Mouse (Mus musculus) heart, embryonic 15.5 days (tissue): ENCODE data around the gene Olfr1387. TPM values are rescaled to one million over a fixed set of nuclear protein-coding genes. Genes with fewer than 3 reads are reported as not detected.

Experiments used
- polyA plus RNA-seq: library from polyadenylated mRNA; unstranded; fragments of >200 nt; fragmentation: Nextera tagmentation; extraction: Ambion mirVana; gene quantifications from 2 replicates; pipeline ENCODE4 v1.2.1, GENCODE M21; 2015

Olfr1387 gene
- polyA plus RNA-seq, 1 experiment from 2014 or later, result not detected

Other genes with a start within 250 kb of the Olfr1387 start
- gene Mgat1, start 211.2 kb upstream of the Olfr1387 start, polyA plus RNA-seq, result 41.7 and 54.8 TPM in 2 replicates
- gene Olfr1393, start 177.0 kb upstream of the Olfr1387 start, polyA plus RNA-seq, result 0.09 TPM in 1 of 2 replicates, not detected in the other
- not detected in 2 replicates for gene Olfr1392, start 170.1 kb upstream of the Olfr1387 start, polyA plus RNA-seq
- gene Olfr10, start 150.6 kb upstream of the Olfr1387 start, polyA plus RNA-seq, result not detected in 2 replicates
- gene Olfr1391, start 132.6 kb upstream of the Olfr1387 start, polyA plus RNA-seq, result not detected in 2 replicates
- gene Olfr1390, start 120.2 kb upstream of the Olfr1387 start, polyA plus RNA-seq, result not detected in 2 replicates
- gene Olfr1389, start 32.3 kb upstream of the Olfr1387 start, polyA plus RNA-seq, result not detected in 2 replicates
- 0.06 TPM in 1 of 2 replicates, not detected in the other for gene Olfr1388, start 18.7 kb upstream of the Olfr1387 start, polyA plus RNA-seq
- not detected in 2 replicates for gene Olfr1386, start 9.7 kb downstream of the Olfr1387 start, polyA plus RNA-seq
- not detected in 2 replicates for gene Olfr1385, start 33.7 kb downstream of the Olfr1387 start, polyA plus RNA-seq
- not detected in 2 replicates for gene Olfr1384, start 51.4 kb downstream of the Olfr1387 start, polyA plus RNA-seq
- gene Olfr1383, start 64.3 kb downstream of the Olfr1387 start, polyA plus RNA-seq, result not detected in 2 replicates
- not detected in 2 replicates for gene Olfr1382, start 72.9 kb downstream of the Olfr1387 start, polyA plus RNA-seq
- not detected in 2 replicates for gene Olfr1381, start 88.1 kb downstream of the Olfr1387 start, polyA plus RNA-seq
- gene Olfr1380, start 101.5 kb downstream of the Olfr1387 start, polyA plus RNA-seq, result not detected in 2 replicates
- 6.1 and 7.8 TPM in 2 replicates for gene Flt4, start 153.9 kb downstream of the Olfr1387 start, polyA plus RNA-seq
- 0.53 and 0.76 TPM in 2 replicates for gene Scgb3a1, start 208.3 kb downstream of the Olfr1387 start, polyA plus RNA-seq